Mouse (Mus musculus) kidney, adult 2 months (tissue): Measurements from ENCODE around the gene Opa3.

Source experiments
- CTCF ChIP-seq: fragments of 200-500 bp; conservative IDR thresholded peaks from 2 replicates; pipeline ENCODE4 v1.5.1; 2011; ENCODE audit warnings: low read depth, mild to moderate bottlenecking, control low read depth, low read length, moderate library complexity, mixed read lengths; ENCODE audit not compliant: insufficient read depth, insufficient read length
- POLR2A ChIP-seq: fragments of 200-500 bp; IDR thresholded peaks from one replicate; pipeline ENCODE4 v1.6.1; 2011; ENCODE audit warnings: low read depth, low read length, control low read depth

- TF ChIP-seq CTCF (no peak), POLR2A (no peak)
Observed at GRCm38 (mm10) chr7:19229404-19229803, 1.3 kb downstream of the Opa3 start.
